Mouse (Mus musculus) kidney, adult 9 months (tissue): ENCODE data around the gene Mgmt.

Source experiments
- DNase-seq: peaks from one replicate; pipeline ENCODE4 v3.0.0; 2022

Mgmt gene

GRCm38 (mm10) chr7:137008321-137008720 lies 113.9 kb downstream of the Mgmt start:
- DNase-seq: no peak

GRCm38 (mm10) chr7:137009732-137010275 lies 115.4 kb downstream of the Mgmt start:
- DNase-seq: no peak

GRCm38 (mm10) chr7:137010451-137010850 lies 116.0 kb downstream of the Mgmt start:
- DNase-seq: no peak

- DNase-seq: no peak
These were observed 118.3 kb downstream of the Mgmt start for GRCm38 (mm10) chr7:137012687-137013086.

GRCm38 (mm10) chr7:137013433-137013832 lies 119.0 kb downstream of the Mgmt start:
- no peak for DNase-seq

GRCm38 (mm10) chr7:137018614-137019013 lies 124.2 kb downstream of the Mgmt start:
- no peak for DNase-seq

GRCm38 (mm10) chr7:137020195-137020594 lies 125.8 kb downstream of the Mgmt start:
- DNase-seq: no peak

GRCm38 (mm10) chr7:137030789-137031188 lies 136.4 kb downstream of the Mgmt start:
- DNase-seq: no peak

GRCm38 (mm10) chr7:137033177-137033576 lies 138.8 kb downstream of the Mgmt start:
- no peak for DNase-seq

- no peak for DNase-seq
These were observed 140.6 kb downstream of the Mgmt start for GRCm38 (mm10) chr7:137034986-137035385.

- no peak for DNase-seq
These were observed 141.5 kb downstream of the Mgmt start for GRCm38 (mm10) chr7:137035916-137036315.

- no peak for DNase-seq
These were observed 143.1 kb downstream of the Mgmt start for GRCm38 (mm10) chr7:137037471-137037870.

- DNase-seq: no peak
These were observed 143.5 kb downstream of the Mgmt start for GRCm38 (mm10) chr7:137037872-137038271.

- DNase-seq: no peak
These were observed 144.0 kb downstream of the Mgmt start for GRCm38 (mm10) chr7:137038311-137038945.

- no peak for DNase-seq
These were observed 144.5 kb downstream of the Mgmt start for GRCm38 (mm10) chr7:137038946-137039320.

- DNase-seq: no peak
These were observed 146.2 kb downstream of the Mgmt start for GRCm38 (mm10) chr7:137040646-137041045.

GRCm38 (mm10) chr7:137046891-137047290 lies 152.5 kb downstream of the Mgmt start:
- no peak for DNase-seq

- DNase-seq: no peak
These were observed 153.9 kb downstream of the Mgmt start for GRCm38 (mm10) chr7:137048086-137048922.

- DNase-seq: no peak
These were observed 159.9 kb downstream of the Mgmt start for GRCm38 (mm10) chr7:137054343-137054742.

- no peak for DNase-seq
These were observed 161.7 kb downstream of the Mgmt start for GRCm38 (mm10) chr7:137056126-137056525.

GRCm38 (mm10) chr7:137060488-137060887 lies 166.1 kb downstream of the Mgmt start:
- DNase-seq: no peak

GRCm38 (mm10) chr7:137061109-137061508 lies 166.7 kb downstream of the Mgmt start:
- no peak for DNase-seq

GRCm38 (mm10) chr7:137064255-137064654 lies 169.8 kb downstream of the Mgmt start:
- DNase-seq: no peak

GRCm38 (mm10) chr7:137065408-137065807 lies 171.0 kb downstream of the Mgmt start:
- DNase-seq: no peak
